Mouse (Mus musculus) A20 (cell line): Measurements from ENCODE around the gene AL731706.1.
"Not testable (repeated sequence)": the region's sequence is repeated elsewhere in the genome, so short reads cannot be mapped to it uniquely, and the experiment has no call there.

ENCODE experiments used
- DNase-seq: peaks from one replicate; pipeline ENCODE4 v3.0.0-alpha.2; 2011; ENCODE audit warnings: low read depth, low spot score

Gene AL731706.1

GRCm38 (mm10) chr2:136891068-136891950, at the start of gene AL731706.1, which contains the start of the genes Slx4ip and Mkks:
TSS of gene AL731706.1 (minus strand) at chr2:136891389.
TSS of gene Slx4ip (plus strand) at chr2:136891218.
TSS of gene Mkks (minus strand) at chr2:136891389.
- peak; percentile 99 for DNase-seq

- DNase-seq, result no peak
Observed at GRCm38 (mm10) chr2:136938249-136938648, 47.1 kb upstream of the AL731706.1 start.

DNA sequence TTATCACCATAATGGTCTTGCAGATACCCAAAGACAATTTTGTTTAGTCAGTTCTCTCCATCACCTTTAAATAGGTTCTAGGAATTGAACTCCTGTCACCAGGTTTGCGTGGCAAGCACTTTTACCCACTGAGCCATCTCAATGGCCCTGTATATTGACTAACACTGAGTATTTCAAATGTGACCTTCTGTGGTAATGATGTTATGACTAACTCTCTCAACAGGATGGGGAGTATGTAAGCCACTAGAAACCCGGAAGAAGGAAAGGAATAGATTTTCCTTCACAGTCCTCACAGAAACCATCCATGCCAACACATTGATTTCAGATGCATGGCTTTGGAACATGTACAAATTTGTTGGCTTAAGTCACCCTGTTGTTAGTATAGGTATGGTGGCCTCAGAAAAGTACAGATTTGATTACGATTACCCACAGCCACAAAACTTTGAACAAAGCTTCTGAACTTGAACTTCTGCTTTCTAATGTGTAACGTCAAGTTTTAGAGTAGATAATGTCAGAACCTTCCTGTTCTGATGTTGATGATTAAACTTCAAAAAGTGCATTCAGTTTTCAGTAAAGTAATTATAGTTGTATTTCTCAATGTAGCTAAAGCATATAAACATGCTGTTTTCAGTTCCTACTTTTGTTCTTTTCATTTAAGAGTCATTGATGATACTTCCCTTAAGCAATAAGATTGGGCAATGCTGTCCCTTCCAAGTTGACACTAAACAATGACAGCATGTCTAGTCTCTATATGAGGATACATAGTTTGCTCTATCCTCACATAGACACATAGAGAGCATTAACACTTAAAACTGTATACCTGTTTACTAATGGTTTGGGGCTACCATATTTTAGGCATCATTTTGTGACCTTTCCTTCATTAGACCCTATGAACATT, 45.5 kb upstream of the AL731706.1 start:
- peak; percentile 36 for DNase-seq

DNA sequence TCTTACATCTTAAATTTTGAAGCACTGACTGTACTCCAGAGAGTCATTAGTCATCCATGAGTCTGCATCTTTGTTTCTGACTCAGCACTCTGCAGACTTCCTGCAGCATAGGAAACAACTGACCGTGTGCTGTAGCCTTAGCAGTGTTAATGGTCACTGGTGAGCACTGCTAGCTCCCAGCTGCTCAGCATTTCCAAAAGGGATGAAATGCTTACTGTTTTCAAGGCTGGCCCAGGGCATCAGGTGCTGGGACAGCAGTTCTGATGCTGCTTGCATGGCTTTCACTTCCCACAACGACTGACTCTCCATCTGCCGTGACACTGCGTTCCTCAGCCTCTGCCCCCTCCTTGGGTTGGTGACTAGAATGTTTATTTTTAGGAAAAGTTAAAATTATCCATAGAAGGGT, 29.8 kb upstream of the AL731706.1 start:
- peak; percentile 83 for DNase-seq

DNA sequence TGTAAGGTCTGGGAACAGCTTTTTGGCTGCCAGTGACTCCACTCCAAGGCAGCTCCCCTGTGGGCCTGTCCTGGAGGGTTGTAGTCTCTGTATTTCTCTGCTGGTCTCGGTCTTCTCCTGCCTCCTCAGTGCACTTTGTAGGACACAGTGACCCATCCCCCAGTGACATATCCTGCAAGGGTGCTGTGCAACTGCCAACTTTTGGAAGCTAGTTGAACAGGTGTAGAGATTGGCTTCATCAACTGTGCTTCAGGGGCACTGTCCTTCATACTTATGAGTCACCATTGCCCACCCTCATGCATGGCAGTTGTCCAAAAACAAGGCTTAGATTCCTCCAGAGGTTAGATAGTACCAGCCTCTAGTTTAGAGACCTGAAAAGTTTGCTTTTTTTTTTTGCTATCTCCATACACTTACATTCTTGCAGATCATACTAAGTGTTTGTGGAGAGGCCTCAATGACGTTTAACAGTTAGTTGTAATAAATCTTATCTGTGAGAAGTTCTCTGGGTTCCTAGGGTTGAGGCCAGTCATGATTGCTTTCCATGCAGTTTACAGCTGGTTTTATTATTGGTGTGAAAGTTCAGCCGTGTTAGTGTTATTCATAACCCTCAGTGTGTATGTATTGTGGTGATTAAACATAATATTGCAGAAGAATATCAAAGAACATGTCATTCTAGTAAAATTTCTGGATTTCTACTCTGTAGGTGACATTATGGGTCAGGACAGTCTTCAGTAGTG, 29.2 kb upstream of the AL731706.1 start:
- peak; percentile 28 for DNase-seq

- peak; percentile 29 for DNase-seq
Observed at GRCm38 (mm10) chr2:136919433-136919832, 28.2 kb upstream of the AL731706.1 start.

- DNase-seq, result no peak
Observed at GRCm38 (mm10) chr2:136914334-136914902, 23.2 kb upstream of the AL731706.1 start.

DNA sequence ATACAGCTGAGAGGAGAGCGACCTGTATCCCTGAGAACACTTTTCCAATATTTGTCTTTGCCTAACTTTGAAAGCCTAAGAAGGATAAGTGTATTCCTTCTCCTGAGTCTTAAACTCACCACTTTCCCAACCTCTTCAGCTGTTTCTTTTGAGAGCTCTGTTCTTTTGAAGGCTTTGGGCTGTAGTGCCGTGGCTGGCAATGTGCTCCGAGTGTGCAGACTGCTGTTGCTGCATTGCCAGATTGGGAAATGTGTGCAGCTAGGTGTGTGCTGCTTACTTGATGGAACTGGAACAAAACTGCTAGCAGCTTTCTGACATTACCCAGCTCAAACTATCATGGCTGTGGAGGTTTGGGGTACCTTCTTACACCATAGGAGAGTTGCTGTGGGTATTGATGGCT, 21.8 kb upstream of the AL731706.1 start:
- DNase-seq, result no peak

DNA sequence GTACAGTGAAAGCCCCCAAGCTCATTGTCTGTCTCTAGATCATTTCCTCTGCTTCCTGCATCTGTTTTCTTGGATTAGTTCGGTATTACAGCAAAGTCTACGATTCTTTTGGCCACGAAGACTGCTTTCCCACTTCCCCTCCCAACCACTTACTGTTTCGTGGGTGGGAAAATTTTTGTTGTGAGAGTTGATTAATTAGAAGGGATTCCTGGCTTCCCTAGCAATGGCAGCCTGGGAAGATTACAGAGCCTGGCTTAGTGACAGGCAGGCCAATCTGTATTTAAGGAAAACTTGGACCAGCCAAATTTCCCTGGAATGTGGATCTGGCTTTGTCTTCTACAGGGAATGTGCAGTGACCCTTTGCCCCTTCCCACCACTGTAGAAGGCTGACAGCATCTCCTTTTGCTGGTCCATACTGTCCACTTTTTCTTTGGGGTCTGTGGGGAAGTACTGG, 20.8 kb upstream of the AL731706.1 start:
- DNase-seq, result no peak

GRCm38 (mm10) chr2:136909298-136909697, 18.1 kb upstream of the AL731706.1 start:
- DNase-seq, result no peak

GRCm38 (mm10) chr2:136908596-136908995, 17.4 kb upstream of the AL731706.1 start:
- no peak for DNase-seq

GRCm38 (mm10) chr2:136896131-136896530, 4.9 kb upstream of the AL731706.1 start:
- DNase-seq, result no peak

- no peak for DNase-seq
Observed at GRCm38 (mm10) chr2:136894494-136894893, 3.3 kb upstream of the AL731706.1 start.

GRCm38 (mm10) chr2:136891951-136892371, 772 bp upstream of the AL731706.1 start:
- DNase-seq, result peak; percentile 97

GRCm38 (mm10) chr2:136890716-136891067, 497 bp downstream of the AL731706.1 start:
- not testable (repeated sequence) for DNase-seq

GRCm38 (mm10) chr2:136886846-136887245, 4.3 kb downstream of the AL731706.1 start:
- DNase-seq, result peak; percentile 35

DNA sequence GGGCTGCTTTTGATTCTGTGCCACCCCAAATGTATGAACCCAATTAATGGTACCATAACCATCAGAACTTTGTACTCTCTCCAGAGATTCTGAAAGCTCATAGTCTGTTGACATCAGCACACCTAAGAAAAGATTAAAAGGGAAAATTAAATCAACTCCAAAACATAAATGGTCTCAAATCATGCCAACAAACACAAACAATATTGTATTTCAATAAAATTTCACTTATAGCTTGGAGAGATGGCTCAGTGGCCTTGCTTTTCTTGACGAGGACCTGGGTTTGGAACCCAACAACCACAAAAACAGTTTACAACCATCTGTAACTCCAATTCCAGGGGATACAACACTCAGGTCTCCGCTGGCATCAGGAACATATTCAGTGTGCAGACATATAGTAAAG, 5.6 kb downstream of the AL731706.1 start, which contains the start of gene AL731706.2:
AL731706.2 (minus strand) TSS at position 101 of the 400 bp plus-strand sequence.
- no peak for DNase-seq

- no peak for DNase-seq
Observed at GRCm38 (mm10) chr2:136854543-136855388, 36.4 kb downstream of the AL731706.1 start.

DNA sequence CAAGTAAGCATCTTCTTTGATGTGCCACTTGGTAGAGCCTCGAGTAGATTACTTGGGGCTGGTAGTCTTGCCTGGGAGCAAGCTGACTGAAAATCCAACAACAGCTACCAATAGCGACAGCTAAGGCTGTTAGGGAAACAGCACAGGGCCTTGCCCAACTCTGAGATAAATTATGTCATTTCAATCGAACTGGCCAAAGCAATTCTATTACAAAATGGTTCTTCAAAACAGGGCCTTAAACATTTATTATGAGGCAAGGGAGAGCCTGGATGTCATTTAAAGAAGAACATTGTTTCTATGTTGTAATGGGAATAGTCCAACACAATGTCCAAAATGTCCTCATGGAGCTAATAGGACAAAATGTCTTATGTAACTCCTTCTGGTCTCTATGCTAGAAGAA, 40.8 kb downstream of the AL731706.1 start:
- no peak for DNase-seq

DNA sequence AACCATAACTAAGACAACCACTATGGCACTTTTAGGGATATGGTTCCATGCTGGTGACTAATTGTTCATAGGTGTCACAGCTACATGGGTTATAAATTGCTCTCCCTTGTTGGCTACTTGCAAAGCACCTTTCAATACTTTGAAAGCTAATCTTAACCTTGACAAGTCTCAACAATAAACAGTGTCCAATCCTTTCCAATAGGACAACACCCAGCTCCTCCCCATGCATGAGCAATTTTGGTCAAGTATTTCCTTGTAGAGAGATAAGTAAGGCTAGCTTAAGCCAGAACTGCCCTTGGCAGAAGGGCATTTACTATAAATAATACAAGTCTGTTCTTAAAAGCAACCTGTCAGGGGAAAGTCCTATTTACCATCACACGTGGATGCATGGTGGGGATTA, 53.2 kb downstream of the AL731706.1 start:
- DNase-seq, result no peak
